Mouse (Mus musculus) monocyte, adult 5-6 weeks (primary cell): ENCODE data around the gene Lrrfip2. TPM values are rescaled to one million over a fixed set of nuclear protein-coding genes. Genes with fewer than 3 reads are reported as not detected.
A peak's percentile ranks its signal among the peaks of the same experiment; 100 is the strongest.

Source experiments
- ATAC-seq: fragments of 153-309, 156-312 bp; replicated peaks from 2 replicates; pipeline ENCODE4 v1.8.0; 2017; ENCODE audit warnings: mild to moderate bottlenecking; ENCODE audit not compliant: low TSS enrichment, insufficient number of reproducible peaks, severe bottlenecking, poor library complexity, low FRiP score
- total RNA-seq: library from RNA; stranded (forward); fragments of 200-1000, 200-491, 200-594 nt; gene quantifications from 3 replicates; pipeline ENCODE4 v1.2.3, GENCODE M21; 2017

Gene Lrrfip2
- total RNA-seq, 1 experiment from 2014 or later: 168 TPM

DNA sequence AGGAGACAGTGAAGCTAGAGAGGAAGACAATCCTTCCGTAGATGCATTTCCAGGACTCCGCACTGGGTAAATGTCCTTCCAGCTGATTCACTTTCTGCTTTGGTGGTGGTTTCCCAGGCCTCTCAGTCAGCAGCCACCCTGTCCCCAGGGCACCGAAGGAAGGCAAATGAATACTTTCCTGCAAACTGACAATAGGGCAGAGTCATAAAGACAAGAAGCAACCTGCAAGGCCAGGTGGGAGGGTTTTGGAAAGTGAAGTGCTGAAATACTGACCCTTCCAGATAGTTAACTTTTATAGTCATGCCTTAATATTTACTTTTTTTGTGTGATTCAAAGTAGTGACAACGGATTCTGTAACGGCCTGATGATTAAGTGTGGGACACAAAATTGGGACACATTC lies 13.5 kb upstream of the Lrrfip2 start:
- ATAC-seq: no peak

DNA sequence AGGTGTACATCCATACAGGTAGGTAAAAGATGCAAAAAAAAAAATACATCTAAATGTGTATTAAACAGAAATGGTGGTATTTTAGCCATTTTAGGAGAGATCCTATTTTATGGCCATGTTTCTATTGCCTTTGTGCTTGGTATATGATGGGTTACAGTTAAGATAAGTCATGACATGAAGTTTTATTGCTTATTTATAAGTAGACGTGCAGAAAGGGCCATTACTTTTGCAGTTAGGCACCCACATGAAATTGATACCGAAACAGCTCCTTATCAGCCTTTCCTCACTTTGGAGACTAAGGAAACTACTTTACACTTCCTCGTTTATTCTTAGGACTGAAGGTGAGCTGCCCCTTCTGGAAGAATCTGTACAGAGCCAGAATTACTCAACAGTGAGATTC lies 9.5 kb upstream of the Lrrfip2 start:
- no peak for ATAC-seq

DNA sequence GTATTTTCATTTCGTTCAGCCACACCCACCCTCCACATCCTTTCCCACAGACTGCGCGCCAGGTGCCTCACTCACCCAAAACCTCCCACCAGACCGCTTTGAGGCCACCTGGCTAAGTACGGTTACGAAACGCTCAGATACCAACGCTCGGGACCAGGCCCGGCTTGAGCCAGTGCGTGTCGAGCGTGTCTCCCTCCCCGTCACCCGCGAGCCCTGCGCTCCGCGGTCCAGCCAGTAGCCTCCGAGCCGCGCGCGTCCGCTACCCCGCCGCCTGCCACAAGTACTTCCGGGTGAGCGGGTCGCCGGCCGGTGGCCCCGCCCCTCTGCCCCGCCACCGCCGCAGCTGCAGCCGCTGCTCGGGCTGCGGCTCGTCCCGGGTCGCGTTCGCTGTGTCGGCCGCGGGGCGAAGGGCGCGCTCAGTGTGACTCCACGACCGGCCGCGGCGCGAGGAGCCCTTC lies 431 bp downstream of the Lrrfip2 start:
- ATAC-seq: peak; percentile 95

DNA sequence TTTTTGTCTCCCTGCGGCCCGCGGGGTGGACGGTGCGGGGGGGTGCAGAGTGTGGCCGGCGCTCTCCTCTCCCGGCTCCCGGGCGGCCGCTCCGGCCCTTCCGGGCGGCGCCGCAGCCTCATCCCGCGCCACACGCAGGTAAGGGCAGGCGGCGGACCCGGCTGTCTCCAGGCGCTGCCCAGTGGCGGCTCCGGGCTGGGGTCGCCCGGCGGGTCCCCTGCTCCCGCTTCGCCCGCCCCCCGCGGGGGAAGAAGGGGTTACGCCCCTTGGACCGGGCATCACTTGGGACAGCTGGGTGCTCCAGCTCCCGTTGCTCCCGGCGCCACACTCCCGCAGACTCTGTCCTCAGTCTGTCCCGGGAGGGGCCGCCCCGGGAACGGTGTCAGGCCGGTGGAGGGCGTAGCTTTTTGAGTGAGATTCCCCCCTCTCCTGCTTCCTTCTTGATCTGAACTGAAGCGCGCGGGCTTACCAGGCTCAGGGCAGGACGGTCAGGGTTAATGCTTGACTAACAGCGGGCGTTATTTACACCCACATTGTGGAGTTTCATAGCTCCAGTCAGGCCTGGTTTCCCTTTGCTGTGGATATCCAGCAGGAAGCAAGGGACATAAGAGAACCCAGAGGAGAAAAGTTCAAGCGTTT lies 979 bp downstream of the Lrrfip2 start:
- no peak for ATAC-seq

DNA sequence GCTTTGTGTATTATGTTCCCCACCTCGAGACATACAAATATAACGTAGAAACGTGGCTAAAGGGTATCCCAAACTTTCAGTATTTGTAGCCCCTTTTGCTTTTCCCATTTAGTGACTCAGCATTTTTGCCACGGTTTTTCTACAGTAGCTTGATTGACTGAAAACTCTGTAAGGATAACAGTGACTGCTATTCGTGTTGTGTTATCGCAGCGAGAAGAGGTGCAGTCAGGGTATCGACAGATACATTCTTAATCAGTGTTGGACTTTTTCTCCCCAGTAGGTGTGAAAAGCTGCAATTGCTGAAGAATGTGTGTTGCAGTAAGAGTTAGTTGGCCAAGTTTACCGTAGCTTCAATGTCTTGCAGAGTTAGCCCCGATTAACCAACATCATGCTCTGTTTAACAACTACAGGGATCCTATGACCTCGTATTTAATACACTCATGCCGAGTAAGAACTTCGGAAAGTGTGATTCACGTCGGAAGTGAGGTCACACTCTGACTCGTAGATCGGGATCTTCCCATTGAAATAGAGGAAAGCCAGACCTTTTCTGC lies 1.6 kb downstream of the Lrrfip2 start:
- ATAC-seq: no peak

DNA sequence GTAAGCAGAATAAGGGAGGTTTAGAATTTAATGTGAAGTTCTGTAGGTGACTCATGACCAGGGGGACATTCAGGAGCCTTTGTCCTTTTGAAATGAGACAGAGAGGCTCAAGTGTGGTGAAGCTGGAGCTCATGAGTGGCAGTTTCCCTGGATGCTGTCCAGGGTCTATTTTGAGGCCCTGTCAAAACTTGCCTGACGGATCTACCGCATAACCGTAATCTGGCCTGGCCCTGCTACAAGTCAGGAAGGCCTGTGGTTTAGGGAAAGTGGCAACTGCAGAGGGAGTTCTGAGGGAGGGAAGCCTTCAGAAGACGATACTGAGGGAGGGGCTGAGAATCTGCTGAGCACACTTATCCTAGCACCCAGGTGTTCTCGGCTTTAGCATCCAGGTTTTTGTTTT lies 5.1 kb downstream of the Lrrfip2 start:
- no peak for ATAC-seq

DNA sequence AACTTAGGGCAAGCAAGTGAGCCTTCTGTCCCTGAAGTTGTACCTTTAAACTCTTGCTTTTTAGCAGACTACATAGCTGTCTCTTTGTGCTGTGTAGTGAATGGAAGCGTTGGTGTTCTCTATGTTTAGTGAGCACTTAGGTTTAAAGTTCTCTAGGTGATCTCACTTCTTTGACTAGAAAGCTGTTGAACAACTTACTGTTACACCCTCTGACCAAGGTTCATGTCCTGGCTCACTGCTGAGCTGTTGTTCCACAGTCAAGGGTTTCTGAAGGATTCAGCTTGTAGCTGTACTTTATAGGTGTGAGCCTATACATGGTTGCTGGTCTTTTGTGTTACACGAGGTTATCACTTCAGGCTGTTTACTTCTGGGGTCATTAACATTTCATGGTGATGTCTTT lies 5.9 kb downstream of the Lrrfip2 start:
- no peak for ATAC-seq

DNA sequence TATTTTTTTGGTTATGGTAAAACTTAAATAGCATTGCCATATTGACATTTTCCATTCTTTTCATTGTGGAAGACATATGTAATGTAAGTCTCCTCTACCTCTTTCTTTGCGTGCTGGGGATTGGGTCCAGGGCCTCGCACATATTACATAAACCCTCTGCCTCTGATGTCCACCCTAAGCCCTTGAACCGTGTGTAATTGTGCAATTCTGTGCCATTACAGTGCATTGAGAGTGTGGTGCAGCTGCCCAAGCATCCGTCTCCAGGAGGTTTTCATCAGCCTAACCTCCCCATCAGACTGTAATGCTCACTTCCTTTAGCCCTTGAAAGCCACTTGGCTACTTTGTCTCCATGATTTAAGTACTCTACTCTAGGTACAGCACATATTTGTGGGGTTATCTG lies 7.0 kb downstream of the Lrrfip2 start:
- ATAC-seq: no peak

DNA sequence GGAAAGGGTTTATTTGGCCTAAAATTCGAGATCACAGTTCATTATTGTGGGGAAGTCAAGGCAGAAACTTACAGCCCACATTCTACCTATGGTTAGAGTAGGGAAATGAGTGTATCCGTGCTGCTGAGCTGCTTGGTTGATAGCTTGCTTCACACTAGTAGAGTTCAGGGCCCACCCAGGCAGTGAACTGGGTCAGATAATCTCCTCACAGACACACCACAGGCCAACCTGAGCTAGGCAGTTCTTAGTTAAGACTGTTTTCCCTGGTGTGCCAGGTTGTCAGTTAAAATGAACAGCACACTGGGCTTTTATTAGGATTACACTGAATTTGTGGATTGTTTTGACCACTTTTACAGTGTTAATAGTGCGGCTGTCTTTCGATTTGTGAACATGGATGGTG lies 9.3 kb downstream of the Lrrfip2 start:
- no peak for ATAC-seq

DNA sequence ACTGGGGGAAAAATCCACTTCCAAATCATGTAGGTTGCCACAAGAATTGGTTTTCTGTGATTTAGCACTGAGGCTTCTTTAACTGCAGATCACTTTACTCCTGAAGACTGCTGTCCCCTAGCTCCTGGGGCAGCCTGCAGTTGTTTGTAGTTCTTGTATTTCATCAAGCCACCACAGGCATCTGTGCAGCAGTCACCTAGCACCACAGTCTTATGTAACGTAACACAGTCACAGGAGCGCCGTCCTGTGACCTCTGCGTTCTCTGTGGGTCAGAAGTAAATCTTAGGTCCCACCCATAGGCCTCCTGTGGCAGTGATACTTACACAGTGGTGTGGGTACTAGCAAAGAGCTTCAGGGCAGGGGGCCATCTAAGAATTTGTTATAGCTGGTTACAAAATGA lies 10.4 kb downstream of the Lrrfip2 start:
- no peak for ATAC-seq

DNA sequence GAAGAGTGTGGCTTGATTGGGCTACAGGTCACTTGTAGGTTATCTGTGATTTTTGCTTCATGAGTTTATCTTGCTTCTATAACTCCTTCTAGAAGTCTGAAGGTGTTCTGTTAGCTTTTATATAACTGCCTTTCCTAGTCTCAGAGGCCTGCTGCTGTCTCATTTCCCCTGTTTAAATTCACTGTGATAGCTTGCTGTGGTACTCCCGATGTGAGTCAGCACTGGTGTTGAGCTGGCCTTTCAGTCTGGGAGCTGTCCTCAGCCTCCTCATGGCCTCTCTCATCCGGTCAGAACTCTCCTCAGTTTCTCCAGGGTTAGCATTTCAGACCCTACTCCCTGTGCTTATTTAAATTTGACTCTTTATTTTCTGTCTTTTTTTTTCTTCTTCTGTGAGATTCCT lies 12.7 kb downstream of the Lrrfip2 start:
- no peak for ATAC-seq

DNA sequence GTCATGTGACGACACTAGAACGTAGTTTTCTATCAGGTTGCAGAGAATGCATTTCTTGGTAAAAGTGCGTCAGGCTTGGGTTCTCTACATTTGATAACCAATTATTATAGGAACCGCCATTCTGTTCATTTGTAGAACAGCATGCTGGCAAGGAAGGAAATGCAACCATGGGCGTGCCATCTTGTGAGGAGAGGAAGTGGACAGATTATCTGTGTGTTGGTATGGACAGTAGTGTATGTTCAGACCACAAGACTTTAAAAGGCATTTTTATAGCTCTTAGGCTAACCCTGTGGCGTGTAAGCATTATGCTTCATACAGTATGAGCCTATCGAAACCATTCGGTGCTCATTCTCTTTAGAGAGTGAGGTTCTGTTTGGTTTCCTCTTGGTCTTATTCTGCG lies 20.8 kb downstream of the Lrrfip2 start:
- peak; percentile 96 for ATAC-seq

DNA sequence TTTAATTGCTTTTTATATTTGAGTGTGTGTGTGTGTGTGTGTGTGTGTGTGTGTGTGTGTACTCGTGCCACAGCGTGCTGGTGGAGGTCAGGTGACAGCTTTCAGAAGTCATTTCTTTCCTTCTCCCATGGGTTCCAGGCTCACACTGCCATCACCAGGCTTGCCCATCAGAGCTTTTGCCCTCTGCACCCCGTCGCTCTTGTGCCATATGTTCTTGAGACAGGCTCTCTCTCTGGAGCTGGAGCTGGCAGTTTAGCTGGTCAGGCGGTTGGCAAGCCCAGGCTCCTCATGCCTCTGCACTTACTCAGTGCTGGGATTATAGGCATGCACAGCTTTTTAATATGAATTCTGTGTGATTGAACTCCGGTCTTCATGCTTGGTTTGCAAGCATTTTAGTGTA lies 25.3 kb downstream of the Lrrfip2 start:
- no peak for ATAC-seq

DNA sequence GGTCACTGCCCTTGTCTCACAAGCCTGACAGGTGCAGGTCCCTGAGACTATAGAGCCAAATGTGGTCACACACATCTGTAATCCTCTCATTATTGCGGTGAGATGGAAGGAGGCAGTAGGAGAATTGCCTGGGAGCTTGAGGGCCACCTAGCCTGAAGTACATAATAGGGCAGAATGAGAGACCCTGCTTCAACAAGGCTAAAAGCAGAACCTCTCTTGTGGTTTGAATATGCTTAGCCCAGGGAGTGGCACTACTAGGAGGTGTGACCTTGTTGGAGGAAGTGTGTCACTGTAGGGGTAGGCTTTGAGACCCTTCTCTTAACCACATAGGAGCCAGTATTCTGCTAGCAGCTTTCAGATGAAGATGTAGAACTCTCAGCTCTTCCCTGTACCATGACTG lies 26.0 kb downstream of the Lrrfip2 start:
- ATAC-seq: peak; percentile 68

DNA sequence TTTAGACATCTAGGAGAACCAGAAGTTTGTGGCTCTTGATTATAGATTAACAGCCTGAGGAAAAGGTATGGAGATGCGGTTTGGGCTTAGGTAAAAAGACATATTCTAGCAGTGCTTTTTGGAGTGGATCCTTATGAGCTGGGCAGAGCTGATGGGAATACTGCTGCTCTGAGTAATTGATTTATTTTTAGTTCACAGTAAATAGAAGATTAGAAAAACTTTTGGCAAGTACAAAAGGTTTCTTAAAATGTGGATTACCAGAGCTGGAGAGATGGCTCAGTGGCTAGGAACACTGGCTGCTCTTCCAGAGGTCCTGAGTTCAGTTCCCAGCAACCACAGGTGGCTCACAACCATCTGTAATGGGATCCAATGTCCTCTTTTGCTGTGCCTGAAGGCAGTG lies 27.3 kb downstream of the Lrrfip2 start:
- no peak for ATAC-seq

DNA sequence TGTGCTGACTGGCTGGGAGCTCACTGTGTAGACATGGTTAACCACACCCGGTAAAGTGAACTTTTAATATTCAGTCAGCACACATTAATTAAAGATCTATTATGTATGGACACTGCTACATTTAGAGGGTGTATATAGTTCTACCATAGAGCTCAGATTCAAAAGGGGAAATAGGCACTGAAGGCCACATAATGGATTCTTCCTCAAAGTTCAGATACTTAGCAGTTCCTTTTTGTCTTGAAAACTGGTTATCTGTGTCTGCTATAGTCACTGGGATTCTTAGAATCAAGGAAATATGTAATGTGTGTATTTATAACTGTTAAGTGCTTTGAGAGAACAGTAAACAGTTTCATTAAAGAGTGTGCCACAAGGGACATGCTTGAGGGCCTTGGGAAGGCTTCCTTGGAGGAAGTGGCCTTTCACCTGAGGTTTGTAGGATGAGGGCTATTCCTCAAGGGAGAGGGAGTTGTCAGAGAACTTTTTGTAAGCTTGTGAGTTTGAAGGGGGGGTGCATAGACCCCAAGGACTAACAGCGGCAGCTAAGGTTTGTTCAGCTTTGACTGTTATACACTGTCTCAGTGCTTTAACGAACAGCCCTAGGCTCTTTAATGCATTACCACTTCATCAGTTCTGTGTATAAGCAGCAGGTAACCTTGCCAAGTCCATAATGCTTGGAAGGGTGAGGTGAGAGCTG lies 28.3 kb downstream of the Lrrfip2 start:
- ATAC-seq: peak; percentile 55

DNA sequence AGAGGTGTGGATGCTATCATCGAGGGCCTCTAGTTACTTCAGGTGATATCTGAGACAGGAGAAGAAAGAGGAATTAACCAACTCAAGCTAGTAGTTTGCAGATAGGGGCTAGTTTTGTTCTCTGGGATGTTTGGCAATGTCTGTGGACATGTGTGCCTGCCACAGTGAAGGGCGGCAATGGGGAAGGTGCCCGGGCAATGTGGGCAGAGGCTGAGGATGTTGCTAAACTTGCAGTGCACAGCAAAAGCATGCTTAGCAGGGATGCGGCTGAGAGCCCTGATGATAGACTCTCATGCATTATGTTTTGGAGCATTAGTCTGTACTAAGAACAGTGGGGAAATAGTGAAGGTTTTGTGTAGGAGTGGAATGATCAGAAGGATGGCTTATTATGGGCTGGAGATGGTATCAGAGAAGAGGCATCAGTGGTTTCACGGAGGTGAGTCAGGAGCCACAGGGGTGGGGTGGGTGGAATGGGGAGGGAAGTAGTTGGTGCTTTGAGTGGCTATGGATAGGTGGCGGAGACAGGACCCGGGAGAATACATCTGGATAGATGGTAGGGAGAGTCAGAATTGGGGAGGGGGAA lies 28.9 kb downstream of the Lrrfip2 start:
- peak; percentile 85 for ATAC-seq

DNA sequence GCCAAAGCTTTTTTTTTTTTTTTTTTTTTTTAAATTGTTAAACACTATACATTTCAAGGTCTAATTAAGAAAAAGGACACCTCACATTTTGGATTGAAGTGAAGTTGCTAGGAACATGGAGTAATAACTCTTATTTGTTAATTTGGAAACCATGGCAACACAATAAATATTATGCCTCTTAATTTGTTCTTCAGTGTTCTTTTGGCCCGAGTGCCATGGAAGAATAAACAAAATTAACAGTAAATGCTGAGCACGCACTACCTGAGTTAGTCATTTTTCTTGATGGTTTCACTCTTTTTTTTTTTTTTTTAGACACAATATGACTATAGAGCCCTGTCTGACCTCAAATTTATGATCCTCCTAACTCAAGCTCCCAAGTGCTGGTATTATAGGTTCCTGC lies 30.6 kb downstream of the Lrrfip2 start:
- ATAC-seq: no peak

DNA sequence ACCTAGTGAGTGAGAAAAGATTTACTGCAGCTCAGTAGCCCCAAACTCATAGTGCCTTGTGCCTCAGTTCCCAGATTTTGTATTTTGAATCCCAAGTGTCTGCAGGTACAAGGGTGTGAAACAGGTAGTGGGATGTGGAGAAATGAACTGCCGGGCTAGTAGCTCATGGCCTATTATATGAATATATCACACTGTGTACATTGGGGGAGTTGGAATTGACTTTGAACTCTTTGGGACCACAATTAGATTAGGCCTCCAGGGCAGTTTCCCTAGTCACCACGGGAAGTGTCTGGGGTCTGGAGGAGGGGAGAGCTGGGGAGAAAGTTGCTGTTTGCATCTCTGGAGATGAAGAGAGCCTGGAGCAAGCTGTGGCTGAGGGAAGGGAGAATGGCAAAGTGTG lies 31.0 kb downstream of the Lrrfip2 start:
- ATAC-seq: no peak
